Mouse (Mus musculus): ENCODE measurements around the gene Afmid. TPM values are rescaled to one million over a fixed set of nuclear protein-coding genes. Genes with fewer than 3 reads are reported as not detected.
A peak's percentile ranks its signal among the peaks of the same experiment; 100 is the strongest.

The Afmid gene
- total RNA-seq, 2 experiments from 2014 or later, result 8.7 to 10.1 TPM

GRCm38 (mm10) chr11:117888853-117889822, 63.4 kb downstream of the Afmid start:
- peak in 1 of 2 experiments; percentile 64 for DNase-seq (ENCODE audit: extremely low spot score in 1 of 2, low spot score in 2 of 2)
- intact Hi-C loops (cut with DNase I), result no loop called here

Other genes with a start within 250 kb of the Afmid start
- gene Tnrc6c, start 171.6 kb upstream of the Afmid start, total RNA-seq (2021), result 10 to 100 TPM; 63.5 to 71.0 TPM
- 1 to 10 TPM in 1 of 2 experiments, under 1 TPM in 1; 0.79 to 1.5 TPM for gene Tmc8, start 43.8 kb upstream of the Afmid start, total RNA-seq (2021)
- gene Tmc6, start 43.7 kb upstream of the Afmid start, total RNA-seq (2021), result 1 to 10 TPM; 4.7 to 4.8 TPM
- gene 6030468B19Rik, start 28.3 kb upstream of the Afmid start, total RNA-seq (2021), result not detected
- 1 to 10 TPM; 3.1 to 4.3 TPM for gene Gm20708, start 16.3 kb upstream of the Afmid start, total RNA-seq (2021)
- 10 to 100 TPM in 1 of 2 experiments, 1 to 10 TPM in 1; 7.5 to 10.9 TPM for gene Syngr2, start 16.3 kb upstream of the Afmid start, total RNA-seq (2021)
- 1 to 10 TPM; 2.6 to 4.4 TPM for gene Tk1, start 168 bp downstream of the Afmid start, total RNA-seq (2021)
- gene Birc5, start 23.3 kb downstream of the Afmid start, total RNA-seq (2021), result 1 to 10 TPM; 3.7 to 4.6 TPM
- under 1 TPM in 1 of 2 experiments, not detected in 1; 0.36 TPM for gene Tmem235, start 34.8 kb downstream of the Afmid start, total RNA-seq (2021)
- 1 to 10 TPM; 3.1 to 4.0 TPM for gene Tha1, start 47.6 kb downstream of the Afmid start, total RNA-seq (2021)
- gene Socs3, start 144.1 kb downstream of the Afmid start, total RNA-seq (2021), result 1 to 10 TPM; 2.3 to 2.6 TPM
- gene Pgs1, start 160.4 kb downstream of the Afmid start, total RNA-seq (2021), result 10 to 100 TPM; 58.6 to 62.3 TPM